Mouse (Mus musculus) kidney, postnatal 10 days (tissue): ENCODE measurements around the gene 4933405L10Rik.
A peak's percentile ranks its signal among the peaks of the same experiment; 100 is the strongest.

ENCODE experiments used
- DNase-seq: peaks from one replicate; pipeline ENCODE4 v3.0.0; 2021; ENCODE audit warnings: mixed read lengths

The 4933405L10Rik gene

DNA sequence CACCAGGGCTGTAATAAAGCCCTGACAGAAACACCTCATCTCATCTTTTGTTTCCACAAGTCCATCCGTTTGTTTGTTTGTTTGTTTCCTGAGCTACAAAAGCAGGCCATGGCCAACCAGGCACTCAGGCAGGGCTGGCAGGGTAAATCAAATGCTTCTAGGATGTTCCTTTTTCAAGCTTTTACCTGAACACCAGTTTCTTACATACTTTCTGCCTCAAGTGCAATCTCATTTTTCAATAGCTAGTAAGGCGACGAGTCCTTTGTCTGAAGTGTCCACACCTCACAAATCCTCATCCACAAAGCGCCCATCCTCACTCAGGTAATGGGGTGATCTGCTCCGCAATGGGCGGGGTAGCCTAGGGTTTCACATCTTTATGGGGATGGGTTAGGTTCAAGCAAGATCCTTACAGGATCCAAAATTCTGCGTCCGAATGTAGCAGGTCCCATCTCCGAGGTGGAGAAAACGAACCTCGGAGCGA, 50.4 kb downstream of the 4933405L10Rik start:
- no peak for DNase-seq

GRCm38 (mm10) chr8:105758277-105759108, 51.0 kb downstream of the 4933405L10Rik start, which contains the start of gene Gfod2:
TSS of gene Gfod2 (minus strand) at chr8:105758664.
- DNase-seq = peak; percentile 99
